In the genomic region with DNA sequence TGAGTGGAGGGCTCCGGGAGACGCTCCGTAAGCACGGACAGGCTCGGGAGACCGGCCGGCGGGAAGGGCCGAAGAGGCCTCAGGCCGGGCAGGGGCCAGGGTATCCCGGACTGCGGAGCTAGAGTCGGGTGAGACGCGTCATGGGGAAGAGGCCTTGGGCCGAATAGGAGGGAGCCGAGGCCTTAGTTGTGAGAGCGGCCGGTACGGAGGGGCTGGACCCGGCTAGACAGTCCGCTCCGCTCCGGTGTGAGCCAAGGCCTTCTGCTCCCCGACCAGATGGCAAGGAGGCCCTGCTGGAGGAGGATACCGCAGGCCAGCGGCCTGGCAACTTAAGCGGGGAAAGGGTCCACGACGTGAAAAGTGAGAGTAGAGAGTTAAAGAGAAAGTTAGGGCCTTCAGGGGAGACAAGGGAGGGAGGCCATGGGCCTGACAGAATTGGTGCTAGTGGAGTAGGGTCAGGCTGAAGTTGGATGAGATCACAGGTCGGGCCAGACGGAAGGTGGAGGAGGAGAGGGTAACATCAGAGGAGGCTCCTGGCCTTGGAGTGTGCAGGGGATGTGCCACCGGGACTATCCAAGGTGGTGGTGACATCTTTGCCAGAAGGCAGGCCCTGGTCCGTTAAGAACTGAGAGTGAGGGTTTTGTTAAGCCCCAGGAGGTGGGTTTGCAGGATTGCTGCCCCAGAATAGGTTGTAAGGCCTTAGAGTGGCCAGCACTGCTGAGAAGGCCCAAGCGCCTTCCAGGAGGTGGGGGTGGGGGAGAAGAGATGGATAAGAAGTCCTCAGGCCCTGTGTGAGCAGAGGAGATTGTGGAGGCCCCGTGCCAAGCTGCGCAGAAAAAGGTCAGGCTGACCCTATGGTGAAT, we compare ENCODE assay signal across 8 mouse cellular contexts. TPM values are rescaled to one million over a fixed set of nuclear protein-coding genes. Genes with fewer than 3 reads are reported as not detected.
A peak's percentile ranks its signal among the peaks of the same experiment; 100 is the strongest.
DNase-seq lines count a peak whose midpoint lies in the region; ATAC-seq and TF ChIP-seq lines count a peak whose summit lies in the region.

No protein-coding gene starts in this region.

- ATAC-seq in forebrain, embryonic 16.5 days = 0 out of 2 replicates have a peak, but pooled peaks have one; percentile 2
- ATAC-seq in hindbrain, embryonic 14.5 days (ENCODE audit: low FRiP score) = peak; percentile 28
- no peak for ATAC-seq in limb, embryonic 14.5 days (ENCODE audit: low FRiP score, low read depth)
- peak; percentile 17 for ATAC-seq in midbrain, embryonic 12.5 days (ENCODE audit: low FRiP score, low read depth)

- DNase-seq in right cerebral cortex, postnatal 14 days = peak; percentile 36
- DNase-seq in right cerebral cortex, postnatal 36 days (ENCODE audit: low spot score in 2 of 2) = no peak
- DNase-seq in cerebellum, adult 8-10 months = peak; percentile 52
- DNase-seq in hindbrain, embryonic 14.5 days (ENCODE audit: low spot score) = peak; percentile 24
- DNase-seq in limb, embryonic 14.5 days (ENCODE audit: low spot score) = no peak
- peak; percentile 74 for DNase-seq in testis, postnatal 10 days (ENCODE audit: low spot score)

- no peaks in the 10 kb centered on the region for H3K27me3 ChIP-seq in forebrain, embryonic 16.5 days (replicated peaks; ENCODE audit: control insufficient read depth, insufficient read depth, low read length)
- no peaks in the 10 kb centered on the region for H3K27me3 ChIP-seq in hindbrain, embryonic 14.5 days (ENCODE audit: control insufficient read depth, insufficient read depth, low read length)
- no peaks in the 10 kb centered on the region for H3K27me3 ChIP-seq in limb, embryonic 14.5 days (ENCODE audit: control insufficient read depth, insufficient read depth, low read length)
- no peaks in the 10 kb centered on the region for H3K27me3 ChIP-seq in midbrain, embryonic 12.5 days

- WGBS in forebrain, embryonic 16.5 days = 2% methylated on average over 37 of the region's 37 CpGs
- 3% methylated on average over 37 of the region's 37 CpGs for whole genome bisulfite sequencing in hindbrain, embryonic 14.5 days
- WGBS in limb, embryonic 14.5 days = 4% methylated on average over 37 of the region's 37 CpGs
- WGBS in midbrain, embryonic 12.5 days = 2% methylated on average over 37 of the region's 37 CpGs

- no peaks in the 10 kb centered on the region for H3K9me3 ChIP-seq in forebrain, embryonic 16.5 days (ENCODE audit: control insufficient read depth, low read length)
- no peaks in the 10 kb centered on the region for H3K9me3 ChIP-seq in hindbrain, embryonic 14.5 days (ENCODE audit: control insufficient read depth, low read length)
- H3K9me3 ChIP-seq in limb, embryonic 14.5 days (ENCODE audit: control insufficient read depth, low read length) = no peaks in the 10 kb centered on the region
- no peaks in the 10 kb centered on the region for H3K9me3 ChIP-seq in midbrain, embryonic 12.5 days

- peaks cover 14% of the 10 kb centered on the region for H3K36me3 ChIP-seq in forebrain, embryonic 16.5 days (ENCODE audit: control insufficient read depth, insufficient read depth)
- H3K36me3 ChIP-seq in hindbrain, embryonic 14.5 days (replicated peaks; ENCODE audit: control insufficient read depth, insufficient read depth) = peaks cover 24% of the 10 kb centered on the region
- peaks cover 26% of the 10 kb centered on the region for H3K36me3 ChIP-seq in limb, embryonic 14.5 days (ENCODE audit: control insufficient read depth, insufficient read depth, low read length)
- H3K36me3 ChIP-seq in midbrain, embryonic 12.5 days = peaks cover 25% of the 10 kb centered on the region

- peak overlapping the region; percentile 97 for H3K4me3 ChIP-seq in forebrain, embryonic 16.5 days (replicated peaks; ENCODE audit: low read length)
- peak overlapping the region; percentile 94 for H3K4me3 ChIP-seq in hindbrain, embryonic 14.5 days (replicated peaks; ENCODE audit: low read length)
- peak overlapping the region; percentile 96 for H3K4me3 ChIP-seq in limb, embryonic 14.5 days (replicated peaks; ENCODE audit: low read length)
- peak overlapping the region; percentile 74 for H3K4me3 ChIP-seq in midbrain, embryonic 12.5 days

- H3K4me2 ChIP-seq in forebrain, embryonic 16.5 days (ENCODE audit: low read length) = peak overlapping the region; percentile 83
- H3K4me2 ChIP-seq in hindbrain, embryonic 14.5 days (replicated peaks) = peak overlapping the region; percentile 95
- H3K4me2 ChIP-seq in limb, embryonic 14.5 days (replicated peaks; ENCODE audit: low read depth, low read length, severe bottlenecking) = peak overlapping the region; percentile 86
- peak overlapping the region; percentile 95 for H3K4me2 ChIP-seq in midbrain, embryonic 12.5 days (replicated peaks)

- no peak for TF ChIP-seq POLR2A in limb, embryonic 14.5 days (IDR thresholded peaks at IDR 0.05; ENCODE audit: borderline replicate concordance, extremely low read depth, insufficient read depth, insufficient read length)

- peak overlapping the region; percentile 88 for H3K9ac ChIP-seq in forebrain, embryonic 16.5 days (replicated peaks; ENCODE audit: low read depth, low read length)
- H3K9ac ChIP-seq in hindbrain, embryonic 14.5 days = peak overlapping the region; percentile 98
- H3K9ac ChIP-seq in limb, embryonic 14.5 days (ENCODE audit: low read depth, low read length, severe bottlenecking) = peak overlapping the region; percentile 95
- H3K9ac ChIP-seq in midbrain, embryonic 12.5 days (replicated peaks) = peak overlapping the region; percentile 94

- H3K4me1 ChIP-seq in forebrain, embryonic 16.5 days (replicated peaks; ENCODE audit: control insufficient read depth, insufficient read depth, low read length) = peaks cover 32% of the 10 kb centered on the region
- H3K4me1 ChIP-seq in hindbrain, embryonic 14.5 days (replicated peaks; ENCODE audit: control insufficient read depth, insufficient read depth, low read length) = peaks cover 32% of the 10 kb centered on the region
- peaks cover 23% of the 10 kb centered on the region for H3K4me1 ChIP-seq in limb, embryonic 14.5 days (ENCODE audit: control insufficient read depth, insufficient read depth, low read length)
- H3K4me1 ChIP-seq in midbrain, embryonic 12.5 days = peaks cover 29% of the 10 kb centered on the region

- peak overlapping the region; percentile 95 for H3K27ac ChIP-seq in forebrain, embryonic 16.5 days (ENCODE audit: low read length)
- peak overlapping the region; percentile 93 for H3K27ac ChIP-seq in hindbrain, embryonic 14.5 days
- H3K27ac ChIP-seq in limb, embryonic 14.5 days (replicated peaks; ENCODE audit: low read depth, low read length) = peak overlapping the region; percentile 97
- peak overlapping the region; percentile 98 for H3K27ac ChIP-seq in midbrain, embryonic 12.5 days (replicated peaks)

RNA-seq across cellular contexts. Expression of gene Lrrc41, which starts 1.5 kb away (rescaled TPM):
- polyA plus RNA-seq in forebrain, embryonic 16.5 days (2015; fragmentation: Nextera tagmentation; extraction: Ambion mirVana) = 67.0 and 71.0 TPM in 2 replicates
- 75.9 and 79.7 TPM in 2 replicates for polyA plus RNA-seq in hindbrain, embryonic 14.5 days (2014; fragmentation: Nextera tagmentation; extraction: Ambion mirVana)
- 60.2 and 92.2 TPM in 2 replicates for polyA plus RNA-seq in limb, embryonic 14.5 days (2012; rRNA removed)
- polyA plus RNA-seq in limb, embryonic 14.5 days (2014; fragmentation: Nextera tagmentation; extraction: Ambion mirVana) = 80.8 and 89.3 TPM in 2 replicates
- polyA plus RNA-seq in midbrain, embryonic 12.5 days (2016; fragmentation: Nextera tagmentation; extraction: Ambion mirVana) = 69.6 and 71.2 TPM in 2 replicates

RNA-seq across cellular contexts. Expression of gene Uqcrh, which starts 1.7 kb away (rescaled TPM):
- polyA plus RNA-seq in forebrain, embryonic 16.5 days (2015; fragmentation: Nextera tagmentation; extraction: Ambion mirVana) = 409 and 411 TPM in 2 replicates
- polyA plus RNA-seq in hindbrain, embryonic 14.5 days (2014; fragmentation: Nextera tagmentation; extraction: Ambion mirVana) = 438 and 513 TPM in 2 replicates
- polyA plus RNA-seq in limb, embryonic 14.5 days (2012; rRNA removed) = 318 and 510 TPM in 2 replicates
- 494 and 543 TPM in 2 replicates for polyA plus RNA-seq in limb, embryonic 14.5 days (2014; fragmentation: Nextera tagmentation; extraction: Ambion mirVana)
- polyA plus RNA-seq in midbrain, embryonic 12.5 days (2016; fragmentation: Nextera tagmentation; extraction: Ambion mirVana) = 371 and 380 TPM in 2 replicates

RNA-seq across cellular contexts. Expression of gene Nsun4, which starts 22.9 kb away (rescaled TPM):
- polyA plus RNA-seq in forebrain, embryonic 16.5 days (2015; fragmentation: Nextera tagmentation; extraction: Ambion mirVana) = 13.2 and 13.4 TPM in 2 replicates
- 10.4 and 11.5 TPM in 2 replicates for polyA plus RNA-seq in hindbrain, embryonic 14.5 days (2014; fragmentation: Nextera tagmentation; extraction: Ambion mirVana)
- 12.7 and 13.4 TPM in 2 replicates for polyA plus RNA-seq in limb, embryonic 14.5 days (2012; rRNA removed)
- polyA plus RNA-seq in limb, embryonic 14.5 days (2014; fragmentation: Nextera tagmentation; extraction: Ambion mirVana) = 18.8 and 21.0 TPM in 2 replicates
- 20.4 and 20.7 TPM in 2 replicates for polyA plus RNA-seq in midbrain, embryonic 12.5 days (2016; fragmentation: Nextera tagmentation; extraction: Ambion mirVana)

RNA-seq across cellular contexts. Expression of gene Rad54l, which starts 46.9 kb away (rescaled TPM):
- 18.6 and 18.8 TPM in 2 replicates for polyA plus RNA-seq in forebrain, embryonic 16.5 days (2015; fragmentation: Nextera tagmentation; extraction: Ambion mirVana)
- 7.0 and 7.2 TPM in 2 replicates for polyA plus RNA-seq in hindbrain, embryonic 14.5 days (2014; fragmentation: Nextera tagmentation; extraction: Ambion mirVana)
- 18.2 TPM in 2 replicates for polyA plus RNA-seq in limb, embryonic 14.5 days (2012; rRNA removed)
- polyA plus RNA-seq in limb, embryonic 14.5 days (2014; fragmentation: Nextera tagmentation; extraction: Ambion mirVana) = 22.3 and 25.9 TPM in 2 replicates
- 44.8 and 46.5 TPM in 2 replicates for polyA plus RNA-seq in midbrain, embryonic 12.5 days (2016; fragmentation: Nextera tagmentation; extraction: Ambion mirVana)

RNA-seq across cellular contexts. Expression of gene Pomgnt1, which starts 47.0 kb away (rescaled TPM):
- 61.5 and 67.3 TPM in 2 replicates for polyA plus RNA-seq in forebrain, embryonic 16.5 days (2015; fragmentation: Nextera tagmentation; extraction: Ambion mirVana)
- 72.1 and 73.8 TPM in 2 replicates for polyA plus RNA-seq in hindbrain, embryonic 14.5 days (2014; fragmentation: Nextera tagmentation; extraction: Ambion mirVana)
- polyA plus RNA-seq in limb, embryonic 14.5 days (2012; rRNA removed) = 79.5 and 79.6 TPM in 2 replicates
- polyA plus RNA-seq in limb, embryonic 14.5 days (2014; fragmentation: Nextera tagmentation; extraction: Ambion mirVana) = 62.7 and 67.0 TPM in 2 replicates
- polyA plus RNA-seq in midbrain, embryonic 12.5 days (2016; fragmentation: Nextera tagmentation; extraction: Ambion mirVana) = 60.9 and 67.9 TPM in 2 replicates

Comparison
In these comparisons a context has a peak if more than half of its experiments do, and no peak if none do; other contexts are left out.
1. DNase-seq: peak in right cerebral cortex, postnatal 14 days (single experiment), cerebellum, adult 8-10 months (single experiment), hindbrain, embryonic 14.5 days (single experiment) and testis, postnatal 10 days (single experiment); none in right cerebral cortex, postnatal 36 days (0 of 2) and limb, embryonic 14.5 days (single experiment).
2. Peak in every context shown above with its lines, with median percentiles within 50 percentile points of each other: H3K27ac ChIP-seq, H3K4me2 ChIP-seq, H3K4me3 ChIP-seq and H3K9ac ChIP-seq.